Mouse (Mus musculus): ENCODE measurements around the gene Bod1.

Gene Bod1

DNA sequence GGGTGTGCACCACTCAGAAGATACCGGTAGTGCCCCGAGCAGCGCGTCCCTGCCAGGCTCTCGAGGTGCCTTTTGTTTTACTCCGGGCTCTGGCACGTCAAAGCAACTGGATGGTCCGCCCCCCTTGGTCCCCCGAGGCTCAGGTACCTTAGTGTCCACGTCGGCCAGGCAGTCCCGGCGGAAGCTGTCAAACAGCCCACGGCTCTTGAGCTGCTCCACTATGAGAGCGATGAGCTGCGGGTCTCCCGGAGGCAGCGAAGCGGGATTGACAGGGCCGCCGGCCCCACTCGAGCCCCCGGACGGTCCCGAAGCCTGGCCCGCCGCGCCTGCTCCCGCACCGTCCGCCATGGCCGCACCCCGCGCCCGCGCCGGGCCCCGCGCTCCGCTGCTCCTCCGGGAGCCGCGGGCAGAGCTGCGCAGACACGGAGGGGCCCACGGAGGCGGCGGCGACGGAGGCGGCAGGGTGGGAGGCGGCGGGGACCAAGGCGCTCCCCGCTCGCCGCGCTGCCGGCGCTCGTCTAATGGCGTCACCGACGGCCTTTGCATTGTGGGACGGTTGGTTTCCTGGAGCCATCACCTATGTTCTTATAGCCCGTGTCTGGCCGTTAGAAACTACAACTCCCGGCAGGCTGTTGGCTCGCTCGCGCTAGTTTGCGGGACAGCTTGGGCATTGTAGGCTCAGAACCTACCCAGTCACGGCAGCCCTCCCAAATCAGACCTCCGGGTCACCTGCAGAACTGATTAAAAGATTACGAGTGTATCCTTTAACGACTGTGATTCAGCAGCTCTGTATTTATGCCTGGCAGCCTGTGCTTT is at the start of gene Bod1:
TSS of gene Bod1 (minus strand) at position 532 of the 816 bp plus-strand sequence.
- DNase-seq: peak; percentile 96

DNA sequence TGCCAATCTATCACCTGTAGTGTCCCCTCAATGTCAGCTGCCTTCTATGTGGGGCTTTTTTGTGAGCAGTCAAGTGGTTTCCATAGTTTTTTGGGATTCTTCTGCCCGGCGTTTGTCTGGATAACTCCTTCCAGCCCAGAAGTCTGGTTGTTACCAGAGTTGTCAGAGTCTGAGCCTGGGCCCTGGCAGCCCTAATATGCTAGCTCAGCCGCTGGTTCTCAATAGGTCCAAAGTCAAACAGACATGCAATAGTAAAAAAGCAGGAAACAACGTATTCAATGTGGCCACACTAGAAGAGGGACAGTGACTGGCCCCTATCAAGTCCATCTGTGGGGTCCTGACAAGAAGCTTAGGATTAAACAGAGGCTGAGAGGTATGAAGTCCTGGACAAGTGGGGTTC is 47.4 kb upstream of the Bod1 start:
- DNase-seq: no peak

DNA sequence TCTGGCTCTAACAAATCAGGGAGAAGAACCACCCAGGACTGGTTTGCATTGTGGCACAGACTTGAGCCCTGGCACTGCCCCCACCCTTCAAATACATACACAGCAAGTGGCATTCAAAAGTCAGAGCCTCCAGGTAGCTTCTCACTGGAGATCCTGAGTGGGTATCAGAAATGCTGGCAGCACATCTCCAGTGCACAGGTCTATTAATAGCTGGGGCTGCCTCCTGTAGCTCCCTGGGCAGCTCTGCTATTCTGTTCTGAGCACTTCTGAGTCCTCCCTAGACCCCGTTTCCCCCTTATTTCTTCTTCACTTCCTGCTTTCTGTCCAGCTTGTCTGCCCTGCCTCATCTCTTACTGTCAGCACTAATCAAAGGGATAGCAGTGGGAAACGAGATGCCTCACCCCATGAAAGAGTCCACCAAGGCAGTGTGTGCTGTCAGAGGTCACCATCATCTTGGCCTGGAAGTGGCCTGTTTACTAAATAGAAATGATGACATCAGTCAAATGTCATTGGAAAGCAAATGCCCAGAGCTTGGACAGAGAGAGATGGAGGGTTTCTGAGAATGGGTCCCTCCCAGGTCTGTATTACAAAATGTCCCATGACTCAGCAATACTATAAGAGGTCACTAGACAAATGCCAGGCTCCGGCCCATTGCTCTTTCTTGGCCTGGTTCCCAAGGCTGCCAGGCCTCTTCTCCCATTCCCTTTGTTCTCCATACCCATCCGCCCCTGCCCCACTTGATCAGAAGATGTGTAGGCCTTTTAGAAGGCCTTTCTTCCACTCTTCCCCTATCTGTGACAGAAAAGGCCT is 46.4 kb upstream of the Bod1 start:
- DNase-seq: no peak

DNA sequence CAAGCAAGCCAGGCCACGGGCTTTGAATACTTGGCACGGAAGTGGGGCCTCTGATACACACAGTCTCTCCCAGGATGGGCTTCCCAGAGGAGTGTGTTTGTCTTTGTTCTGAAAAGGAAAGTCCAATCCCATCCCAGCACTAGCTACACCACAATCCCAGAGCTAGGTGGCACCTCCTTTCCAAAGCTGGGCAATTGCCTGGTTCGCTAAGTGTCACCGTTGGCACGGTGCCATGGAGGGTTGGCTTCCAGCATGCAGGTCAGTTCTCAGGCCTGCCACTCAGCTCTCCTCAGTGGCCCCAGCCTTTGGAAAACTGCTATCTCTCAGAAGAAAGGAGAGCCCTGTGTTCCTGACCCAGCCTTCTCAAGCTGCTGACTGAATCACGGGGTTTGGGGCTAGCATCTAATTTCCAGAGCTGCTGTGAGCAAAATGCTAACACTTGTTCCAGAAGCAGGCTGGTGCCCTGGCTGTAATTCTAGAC is 42.0 kb upstream of the Bod1 start:
- DNase-seq: peak; percentile 95

DNA sequence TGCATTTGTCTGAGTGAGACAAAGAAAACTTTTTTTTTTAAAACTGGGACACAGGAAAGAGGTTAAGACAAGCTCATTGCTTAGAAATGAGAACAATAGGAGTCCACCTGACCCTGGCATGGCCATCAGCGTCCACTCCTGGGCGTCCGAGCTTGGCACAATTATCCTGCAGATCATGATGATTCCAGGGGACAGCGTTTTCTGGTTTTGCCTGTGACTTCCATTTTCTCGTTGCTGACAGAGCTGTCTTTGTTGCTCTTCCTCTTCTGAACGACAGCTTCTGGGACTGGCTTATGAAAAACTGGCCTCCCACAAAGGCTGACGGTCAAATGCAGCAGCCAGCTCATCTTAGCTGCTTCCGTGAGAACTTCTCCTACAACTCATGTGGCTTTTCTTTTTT is 41.4 kb upstream of the Bod1 start:
- peak; percentile 61 for DNase-seq

DNA sequence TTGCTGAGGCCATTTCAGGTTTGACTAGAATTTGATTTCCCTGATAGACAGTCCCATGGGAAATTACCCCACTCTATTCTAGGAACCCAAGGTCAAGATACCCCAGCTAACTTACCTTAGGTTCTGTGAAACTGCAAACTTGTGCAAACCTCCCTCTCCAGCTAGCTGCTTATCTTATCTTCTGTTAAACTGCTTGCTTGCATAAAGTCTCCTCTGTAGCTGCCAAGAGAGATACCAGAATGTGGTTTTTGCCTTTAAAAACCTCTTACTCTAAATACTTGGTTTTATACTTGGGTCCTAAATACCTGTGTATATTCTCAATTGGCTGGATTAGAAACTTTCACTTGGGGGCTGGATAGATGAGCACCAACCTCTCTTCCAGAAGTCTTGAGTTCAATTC is 36.1 kb upstream of the Bod1 start:
- DNase-seq: no peak

DNA sequence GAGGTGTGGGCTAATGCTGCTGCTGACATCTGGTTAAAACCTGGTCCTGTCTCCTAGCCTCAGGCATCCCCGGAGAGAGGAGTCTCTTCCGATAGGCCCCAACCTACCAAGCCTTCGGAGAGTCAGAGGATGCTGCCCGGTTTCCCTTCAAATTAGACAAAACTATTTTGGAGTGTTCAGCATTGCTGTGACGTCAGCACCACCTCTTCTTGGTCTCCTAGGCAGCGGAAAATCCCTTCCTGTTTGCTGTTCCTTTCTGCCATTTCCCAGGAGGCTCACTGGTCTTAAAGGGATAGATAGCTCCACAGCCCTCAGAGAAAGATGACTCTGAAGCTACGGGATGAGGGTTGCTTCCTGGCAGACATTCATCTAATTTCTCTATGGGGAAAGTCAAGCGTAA is 31.5 kb upstream of the Bod1 start:
- DNase-seq: no peak

DNA sequence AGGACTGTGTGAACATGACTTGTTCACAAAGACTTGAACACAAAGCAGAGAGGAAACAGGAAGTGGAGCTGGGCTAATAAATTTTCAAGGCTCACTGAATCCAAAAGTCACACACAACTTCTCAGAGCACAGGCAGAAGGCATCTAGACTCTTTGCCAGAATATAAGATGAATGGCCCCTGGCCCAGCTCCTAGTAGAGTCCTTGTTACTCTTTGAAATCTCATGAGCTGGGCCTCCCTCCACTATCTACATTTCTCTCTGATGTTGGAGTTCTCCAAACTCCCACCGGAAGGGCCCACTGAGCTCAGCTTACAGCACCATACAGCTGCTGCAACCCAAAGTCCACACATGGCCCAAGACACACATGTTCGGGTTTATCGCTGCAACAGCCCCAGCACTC is 30.2 kb upstream of the Bod1 start:
- DNase-seq: no peak

DNA sequence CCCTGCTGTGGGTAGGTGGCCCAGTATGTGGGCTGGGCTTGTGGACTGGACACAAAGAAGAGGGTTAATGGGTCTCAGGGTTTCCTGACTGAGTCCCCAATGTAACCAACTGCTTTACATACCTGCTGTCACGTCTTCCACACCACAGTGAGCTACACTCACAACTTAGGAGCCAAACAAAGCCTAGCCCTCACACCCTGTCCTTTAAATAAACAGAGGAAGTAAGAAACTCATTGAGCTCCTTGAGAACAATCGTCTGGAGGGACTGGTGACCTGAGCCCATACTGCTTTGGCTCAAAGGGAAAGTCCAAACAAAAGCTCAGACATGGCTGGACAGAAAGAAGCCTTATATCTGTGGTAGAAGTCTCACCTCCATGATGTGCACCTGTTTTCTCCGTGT is 27.8 kb upstream of the Bod1 start:
- DNase-seq: no peak

DNA sequence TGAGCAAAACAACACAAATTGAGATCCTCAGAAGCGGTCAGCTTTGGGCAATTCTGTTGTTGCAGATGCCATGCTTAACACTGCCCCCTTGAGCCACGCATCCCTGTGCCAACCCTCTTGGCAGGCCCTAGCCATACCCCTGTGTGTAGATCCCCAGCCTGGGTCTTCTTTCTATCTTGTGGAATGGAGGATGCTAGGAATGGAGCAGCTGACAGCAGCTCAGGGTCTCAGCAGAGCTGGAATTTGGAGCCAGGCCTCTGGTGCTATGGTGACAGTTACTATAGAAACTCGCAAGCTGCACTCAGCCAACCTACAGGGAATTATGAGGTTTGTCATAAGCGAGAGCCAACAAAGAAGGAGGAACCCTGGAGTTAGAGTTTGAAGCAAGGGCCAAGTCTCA is 23.1 kb upstream of the Bod1 start:
- DNase-seq: peak; percentile 40

DNA sequence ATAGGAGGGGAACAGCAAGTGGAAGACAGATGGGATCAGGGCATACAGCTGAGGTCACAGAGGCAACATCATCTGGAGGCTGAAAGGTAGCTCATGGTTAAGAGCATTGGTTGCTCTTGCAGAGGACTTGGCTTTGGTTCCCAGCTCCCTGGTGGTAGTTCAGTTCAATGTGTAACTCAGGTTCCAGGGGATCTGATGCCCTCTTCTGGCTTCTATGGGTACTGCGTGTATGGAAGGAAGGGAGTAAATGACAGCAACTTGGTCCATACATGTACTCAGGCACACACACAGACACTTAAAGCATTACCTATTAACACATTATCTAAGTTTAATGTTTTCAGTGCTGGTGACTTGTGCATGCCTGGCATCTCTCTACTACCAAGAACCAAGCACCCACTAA is 22.4 kb upstream of the Bod1 start:
- DNase-seq: no peak

DNA sequence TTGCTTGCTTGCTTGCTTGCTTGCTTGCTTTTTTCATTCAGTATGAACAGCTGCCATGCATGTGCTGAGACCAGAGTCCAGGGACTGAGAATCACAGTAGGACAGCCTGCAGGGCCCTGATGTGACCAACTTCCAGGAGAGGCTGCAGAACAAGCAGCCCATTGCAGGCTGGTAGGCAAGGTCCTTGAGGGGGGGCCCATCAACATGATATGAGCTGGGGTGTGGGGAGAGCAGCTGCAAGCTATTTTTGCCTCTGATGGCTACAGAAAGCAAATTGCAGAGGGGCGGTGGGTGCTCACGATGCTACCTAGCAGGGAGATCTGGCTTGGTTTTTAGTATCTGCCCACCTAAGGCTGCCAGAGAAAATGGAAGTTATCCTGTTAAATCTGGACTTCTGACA is 21.6 kb upstream of the Bod1 start:
- no peak for DNase-seq

DNA sequence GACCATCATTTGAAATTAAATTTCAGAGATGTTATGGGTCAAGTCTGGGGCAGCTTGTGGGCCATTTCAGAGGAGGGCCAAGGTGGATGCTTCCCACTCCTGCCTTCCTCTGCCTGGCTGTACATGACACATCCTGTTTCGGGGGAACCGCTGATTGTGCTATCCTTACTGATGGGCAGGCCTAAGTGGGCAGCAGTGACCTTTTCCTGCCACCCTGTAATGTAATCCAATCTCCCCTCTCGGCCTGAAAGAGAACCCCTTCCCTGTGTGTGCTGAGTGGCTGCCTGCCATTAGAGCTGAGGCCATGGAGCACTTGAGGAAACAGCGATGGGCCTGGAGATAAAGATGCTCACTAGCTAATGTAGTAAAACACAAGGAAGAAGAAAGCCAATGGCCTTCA is 17.3 kb upstream of the Bod1 start:
- no peak for DNase-seq

DNA sequence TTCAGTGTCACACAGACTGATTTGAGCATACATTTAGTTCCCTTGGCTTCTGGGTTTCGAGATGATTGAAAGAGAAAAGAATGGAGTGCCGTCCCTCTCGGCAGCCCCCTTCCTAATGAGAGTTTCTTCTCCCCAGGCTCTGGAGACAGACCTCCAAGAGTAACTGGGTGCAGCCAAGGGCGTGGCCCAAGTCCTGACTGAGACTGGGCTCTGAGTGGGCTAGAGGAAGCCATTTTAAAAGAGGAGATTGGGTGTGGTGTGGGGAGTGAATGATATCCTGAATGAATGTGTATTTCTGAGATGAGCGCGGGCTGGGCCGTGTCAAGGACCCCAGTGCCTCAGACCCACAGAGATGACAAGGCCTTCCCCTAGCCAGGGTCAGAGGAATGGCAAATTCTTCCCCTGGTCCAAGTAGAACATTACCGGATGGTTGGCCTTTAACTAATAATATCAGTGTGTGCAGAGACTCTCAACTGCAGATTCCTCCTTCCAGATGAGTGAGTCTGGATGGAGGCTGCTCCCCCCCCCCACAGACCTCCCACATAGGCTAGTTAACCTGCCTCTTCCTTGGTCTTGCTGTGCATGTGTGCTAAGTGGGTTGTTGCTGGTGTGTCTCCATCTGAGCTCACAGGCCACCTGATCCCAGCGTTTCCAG is 13.4 kb upstream of the Bod1 start:
- DNase-seq: no peak

DNA sequence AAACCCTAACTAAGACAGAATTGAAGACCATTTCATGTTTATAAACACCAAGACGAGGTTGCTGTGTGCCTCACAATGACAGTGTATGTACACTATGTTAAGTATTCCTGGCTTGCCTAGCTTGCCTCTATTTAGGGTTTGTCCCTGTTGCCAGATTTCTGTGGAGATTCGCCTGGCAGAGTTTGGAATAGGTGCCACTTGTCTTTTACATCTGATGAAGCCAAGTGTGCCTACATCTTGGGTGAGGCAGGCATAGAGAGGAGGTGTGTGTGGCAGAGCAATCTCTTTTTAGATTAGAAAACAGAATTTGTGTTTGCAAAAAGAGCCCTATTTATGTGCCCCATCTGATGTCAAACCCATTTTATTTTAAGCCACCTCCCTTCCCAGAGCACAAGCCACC is 12.4 kb upstream of the Bod1 start:
- no peak for DNase-seq

DNA sequence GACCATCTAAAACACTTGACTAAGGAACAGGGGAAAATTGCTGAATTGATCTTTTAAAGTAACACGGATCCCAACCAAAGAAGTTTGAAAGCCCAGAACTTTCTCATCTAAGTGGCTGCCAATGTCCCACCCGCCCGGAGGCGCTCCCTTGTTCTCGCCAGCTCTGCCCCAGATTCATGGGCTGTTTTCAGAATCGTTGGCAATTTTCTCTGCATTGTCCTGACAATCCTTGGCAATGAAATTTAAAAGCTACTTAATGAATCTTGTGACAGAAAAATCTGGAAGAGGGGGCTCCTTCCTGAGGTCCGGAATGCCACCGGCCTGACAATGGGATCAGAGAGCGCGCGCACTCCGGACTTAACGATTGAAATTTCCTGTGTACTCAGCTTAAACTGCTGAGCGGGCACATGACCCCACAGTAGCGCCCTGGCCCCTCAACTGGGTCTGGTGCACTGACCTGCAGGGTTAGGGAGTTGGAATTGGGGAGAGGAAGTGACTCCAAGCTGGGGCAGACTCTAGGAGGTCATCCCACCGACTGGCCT is 8.2 kb upstream of the Bod1 start:
- no peak for DNase-seq

DNA sequence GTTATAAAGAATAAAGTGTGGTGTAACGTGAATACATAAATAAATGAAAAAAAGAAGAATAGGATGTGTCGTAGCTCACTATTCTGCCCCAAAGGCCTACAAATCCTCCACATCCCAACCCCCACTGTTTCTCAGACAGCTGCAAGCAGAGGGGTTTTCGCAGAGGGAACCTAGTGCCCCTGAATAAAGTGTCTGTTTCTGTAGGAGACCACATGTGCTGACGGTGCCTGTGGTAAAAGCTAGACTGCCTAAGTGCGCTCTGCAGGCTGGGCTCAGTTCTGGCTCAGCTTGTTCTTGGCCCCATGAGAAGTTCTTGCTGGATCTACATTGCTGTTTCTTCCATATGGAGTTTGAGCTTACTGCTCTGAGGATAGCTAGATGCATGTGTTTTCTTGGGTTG is 5.6 kb upstream of the Bod1 start:
- DNase-seq: no peak

DNA sequence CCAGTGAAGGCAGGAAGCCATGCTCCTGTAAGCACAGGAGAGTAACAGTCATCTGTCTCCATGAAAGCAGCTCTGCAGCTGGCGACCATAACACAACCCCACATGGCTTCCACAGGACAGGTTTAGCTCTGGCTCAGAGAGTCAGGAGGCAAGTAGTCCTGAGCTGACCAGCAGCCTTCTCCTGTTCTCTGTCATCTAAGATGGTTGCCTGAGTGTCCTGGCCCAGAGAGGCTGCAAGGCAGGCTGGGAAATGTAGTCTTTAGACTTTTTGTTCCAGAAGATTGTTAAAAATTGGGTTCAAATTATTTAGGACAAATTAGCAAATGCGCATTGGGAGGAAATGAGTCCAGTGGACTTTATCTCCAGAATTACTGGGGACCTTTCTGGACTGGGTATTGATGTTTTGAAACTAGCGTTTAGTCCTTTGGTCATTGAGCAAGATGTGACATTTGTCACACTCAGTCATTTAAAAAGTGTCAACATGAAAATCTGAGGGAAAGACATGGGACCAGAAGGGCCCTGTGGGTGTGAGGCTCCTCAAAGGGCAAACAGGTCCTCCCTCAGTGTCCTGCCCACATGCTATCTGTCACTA is 5.1 kb upstream of the Bod1 start:
- peak; percentile 45 for DNase-seq

DNA sequence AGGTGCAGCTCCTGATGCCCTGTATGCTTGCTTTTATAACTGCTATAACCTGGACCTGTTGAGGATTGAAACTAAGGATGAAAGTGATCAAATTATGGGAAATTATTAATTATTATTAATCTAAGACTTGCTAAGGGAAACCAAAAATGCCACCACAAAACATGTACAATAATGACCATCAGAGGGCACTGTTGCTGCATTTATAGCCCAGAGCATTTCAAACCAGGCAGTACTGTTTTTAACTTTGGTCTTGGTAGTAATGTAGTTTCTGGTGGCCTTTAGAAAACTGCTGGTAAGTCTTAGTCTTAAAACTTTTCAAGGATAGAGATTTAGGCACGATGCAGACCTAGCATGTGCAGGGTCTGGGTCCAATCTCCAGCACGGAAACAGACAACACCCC is 3.7 kb upstream of the Bod1 start:
- DNase-seq: peak; percentile 59

DNA sequence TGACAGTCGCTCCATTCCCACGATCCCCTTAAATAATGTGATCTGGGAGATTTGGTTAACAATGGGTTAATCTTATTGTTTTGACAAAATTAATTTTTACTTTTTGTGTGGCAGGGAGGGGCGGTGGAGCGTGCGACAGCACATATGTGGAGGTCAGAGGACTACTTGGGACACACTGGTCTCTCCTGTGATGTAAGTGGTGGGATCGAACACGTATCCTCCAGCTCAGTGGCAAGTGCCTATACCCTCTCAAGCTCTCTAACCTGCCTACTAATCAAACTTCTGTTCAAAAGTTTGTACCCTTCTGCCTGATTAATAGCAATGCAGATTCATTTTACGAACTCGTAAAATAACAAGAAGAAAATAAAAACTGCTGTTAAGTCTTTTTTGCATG is 482 bp upstream of the Bod1 start:
- no peak for DNase-seq

DNA sequence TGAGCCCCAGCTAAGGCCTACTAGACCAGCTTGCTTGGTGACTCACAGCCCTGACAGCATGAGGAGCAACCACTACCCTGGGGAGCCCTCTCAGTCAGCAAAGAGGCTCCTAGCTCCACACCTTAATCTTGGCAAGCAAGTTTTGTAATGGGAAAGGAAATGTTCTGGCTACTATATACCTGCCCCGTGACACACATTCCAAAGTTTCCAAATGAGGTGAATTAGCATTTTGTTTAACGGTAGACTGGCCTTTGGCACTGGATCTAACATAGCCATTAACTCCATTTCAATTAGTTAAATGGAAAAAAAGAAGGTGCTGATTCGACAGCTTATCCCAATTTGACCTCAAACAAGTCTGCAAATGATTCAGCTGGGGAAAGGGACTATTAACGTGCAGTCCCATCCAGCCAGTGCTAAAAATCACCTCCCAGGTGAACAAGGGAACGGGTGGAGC is 1.2 kb downstream of the Bod1 start:
- DNase-seq: no peak

DNA sequence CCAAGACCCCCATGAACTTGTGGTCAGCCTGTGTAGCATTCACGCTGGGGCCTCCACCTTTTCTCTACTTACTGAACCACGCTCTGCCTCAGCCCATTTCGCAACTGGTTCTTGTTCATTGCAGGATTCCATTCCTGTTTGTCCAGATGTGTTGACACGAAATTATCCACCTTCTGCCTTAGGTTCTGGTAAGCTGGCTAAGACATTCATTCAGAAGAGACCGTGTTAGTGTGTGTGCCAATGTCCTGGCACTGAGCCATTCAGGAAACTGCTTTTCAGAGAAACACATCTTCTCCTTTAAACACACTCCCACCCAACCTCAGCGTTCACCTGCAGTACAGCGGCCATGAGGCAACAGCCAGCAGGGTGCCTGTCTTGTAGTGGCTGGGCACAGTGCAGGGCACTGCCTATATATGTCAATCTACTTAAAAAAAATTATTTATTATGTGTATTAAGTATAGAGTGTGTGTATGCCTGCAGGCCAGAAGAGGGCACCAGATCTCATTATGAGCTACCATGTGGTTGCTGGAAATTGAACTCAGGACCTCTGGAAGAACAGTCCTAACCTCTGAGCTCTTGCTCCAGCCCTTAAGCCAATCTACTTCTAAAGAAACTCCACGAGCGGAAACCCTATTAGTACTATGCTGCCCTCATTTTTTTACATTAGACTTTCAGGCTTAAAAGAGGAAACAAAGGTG is 2.4 kb downstream of the Bod1 start:
- DNase-seq: peak; percentile 40
